Mouse (Mus musculus) myocyte (in vitro differentiated cells): Measurements from ENCODE around the gene Prkn.

Experiments used
- CEBPB ChIP-seq: IDR thresholded peaks from 2 replicates; pipeline ENCODE4 v1.6.1; 2011; ENCODE audit warnings: mild to moderate bottlenecking, moderate library complexity; ENCODE audit not compliant: poor library complexity, insufficient read depth, severe bottlenecking
- E2F4 ChIP-seq: IDR thresholded peaks from one replicate; pipeline ENCODE4 v1.6.1; 2011; ENCODE audit warnings: mild to moderate bottlenecking, control low read depth, moderate library complexity; ENCODE audit not compliant: insufficient read depth
- MAX ChIP-seq: IDR thresholded peaks from one replicate; pipeline ENCODE4 v1.6.1; 2011; ENCODE audit warnings: low read depth, mild to moderate bottlenecking, control low read depth
- MYOD1 ChIP-seq, 3 experiments: IDR thresholded peaks; one replicate each; pipeline ENCODE4 v1.6.1; 2011; ENCODE audit warnings: control low read depth in 2 of 3, low read depth in 2 of 3, mild to moderate bottlenecking in 2 of 3, moderate library complexity in 1 of 3; ENCODE audit not compliant: insufficient read length in 2 of 3, control insufficient read depth in 1 of 3
- MYOG ChIP-seq, 3 experiments: IDR thresholded peaks; one replicate each; pipeline ENCODE4 v1.6.1; 2011; ENCODE audit warnings: control low read depth in 2 of 3, low read depth in 2 of 3, mild to moderate bottlenecking in 2 of 3; ENCODE audit not compliant: insufficient read length in 2 of 3, control insufficient read depth in 1 of 3, insufficient read depth in 1 of 3
- POLR2A ChIP-seq: IDR thresholded peaks from one replicate; pipeline ENCODE4 v1.6.1; 2011; ENCODE audit warnings: low read depth, mild to moderate bottlenecking, control low read depth, moderate library complexity; ENCODE audit not compliant: insufficient read length
- POLR2AphosphoS2 ChIP-seq: IDR thresholded peaks from one replicate; pipeline ENCODE4 v1.6.1; 2011; ENCODE audit warnings: low read depth, control low read depth; ENCODE audit not compliant: insufficient read length
- REST ChIP-seq: IDR thresholded peaks from one replicate; pipeline ENCODE4 v1.6.1; 2011; ENCODE audit warnings: mild to moderate bottlenecking, control low read depth, moderate library complexity; ENCODE audit not compliant: insufficient read depth, insufficient read length
- TCF12 ChIP-seq: IDR thresholded peaks from one replicate; pipeline ENCODE4 v1.6.1; 2011; ENCODE audit warnings: mild to moderate bottlenecking, control low read depth; ENCODE audit not compliant: poor library complexity, insufficient read depth, severe bottlenecking
- TCF3 ChIP-seq: IDR thresholded peaks from one replicate; pipeline ENCODE4 v1.6.1; 2011; ENCODE audit warnings: low read depth, control low read depth; ENCODE audit not compliant: insufficient read length
- USF1 ChIP-seq: IDR thresholded peaks from one replicate; pipeline ENCODE4 v1.6.1; 2011; ENCODE audit warnings: low read depth, mild to moderate bottlenecking, control low read depth, moderate library complexity

DNA sequence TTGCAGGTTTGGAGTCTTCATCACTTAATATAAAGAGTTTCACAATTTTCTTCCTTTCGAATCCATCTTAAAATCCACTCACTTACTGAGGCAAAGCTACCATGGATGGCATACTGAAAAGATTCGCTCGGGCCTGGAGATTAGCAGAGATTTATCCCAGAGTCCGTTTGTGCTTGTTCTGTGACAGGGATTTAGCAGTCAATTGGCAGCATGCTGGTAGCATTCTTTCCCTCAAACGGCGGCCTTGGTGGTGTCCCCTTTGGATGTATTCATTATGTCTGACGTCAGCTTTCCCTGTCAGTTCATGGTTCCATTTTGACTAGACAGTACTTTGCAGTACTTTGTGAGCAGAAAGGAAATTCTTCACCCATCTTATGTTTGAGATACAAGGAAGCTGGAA, 662.4 kb downstream of the Prkn start:
- TF ChIP-seq POLR2A (no peak), MYOG (IDR thresholded peaks at IDR 0.05; ENCODE audit: control insufficient read depth in 1 of 3, insufficient read depth in 1 of 3, insufficient read length in 2 of 3, low read depth in 2 of 3) (no peak), E2F4 (no peak), REST (no peak), TCF12 (no peak), CEBPB (no peak), POLR2AphosphoS2 (no peak), MAX (no peak), MYOD1 (IDR thresholded peaks at IDR 0.05; ENCODE audit: control insufficient read depth in 1 of 3, insufficient read length in 2 of 3, low read depth in 2 of 3) (no peak), USF1 (no peak), TCF3 (no peak)
